Mouse (Mus musculus): Measurements from ENCODE around the gene Ptpn6. TPM values are rescaled to one million over a fixed set of nuclear protein-coding genes. Genes with fewer than 3 reads are reported as not detected.
A peak's percentile ranks its signal among the peaks of the same experiment; 100 is the strongest.

The Ptpn6 gene
- polyA plus RNA-seq, 1 experiment from 2014 or later: 3.9 TPM

DNA sequence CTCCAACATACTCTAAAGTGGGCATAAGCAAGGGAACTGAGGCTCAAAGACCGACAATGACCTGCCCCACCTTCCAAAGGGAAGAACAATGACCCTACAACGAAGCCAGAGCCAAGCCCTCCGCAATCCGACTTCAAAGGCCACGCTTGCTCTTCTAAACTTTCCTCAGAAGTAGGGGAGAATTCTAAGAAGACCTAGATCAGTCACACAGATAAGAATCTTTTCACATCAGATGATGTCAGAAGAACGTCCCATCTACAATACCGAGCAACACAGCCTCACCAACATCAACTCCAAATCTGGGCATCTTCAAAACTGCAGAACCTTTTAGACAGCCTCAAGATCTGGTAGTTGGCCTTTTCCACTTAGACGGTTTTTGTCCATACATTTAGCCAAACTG lies 11.9 kb upstream of the Ptpn6 start:
- no peak for ATAC-seq (replicated peaks)
- H3K4me3 ChIP-seq: no peak overlapping the region
- no peak overlapping the region for H3K4me2 ChIP-seq
- peaks cover 18% of the 10 kb centered on the region; the same call in 1 of the 2 replicates for H3K36me3 ChIP-seq (replicated peaks)
- H3K4me1 ChIP-seq: peaks cover 43% of the 10 kb centered on the region
- H3K27me3 ChIP-seq (replicated peaks): no peaks in the 10 kb centered on the region
- no peaks in the 10 kb centered on the region for H3K9me3 ChIP-seq
- no peak overlapping the region for H3K9ac ChIP-seq
- H3K27ac ChIP-seq: no peak overlapping the region
- WGBS: 86% methylated on average over 8 of the region's 8 CpGs

DNA sequence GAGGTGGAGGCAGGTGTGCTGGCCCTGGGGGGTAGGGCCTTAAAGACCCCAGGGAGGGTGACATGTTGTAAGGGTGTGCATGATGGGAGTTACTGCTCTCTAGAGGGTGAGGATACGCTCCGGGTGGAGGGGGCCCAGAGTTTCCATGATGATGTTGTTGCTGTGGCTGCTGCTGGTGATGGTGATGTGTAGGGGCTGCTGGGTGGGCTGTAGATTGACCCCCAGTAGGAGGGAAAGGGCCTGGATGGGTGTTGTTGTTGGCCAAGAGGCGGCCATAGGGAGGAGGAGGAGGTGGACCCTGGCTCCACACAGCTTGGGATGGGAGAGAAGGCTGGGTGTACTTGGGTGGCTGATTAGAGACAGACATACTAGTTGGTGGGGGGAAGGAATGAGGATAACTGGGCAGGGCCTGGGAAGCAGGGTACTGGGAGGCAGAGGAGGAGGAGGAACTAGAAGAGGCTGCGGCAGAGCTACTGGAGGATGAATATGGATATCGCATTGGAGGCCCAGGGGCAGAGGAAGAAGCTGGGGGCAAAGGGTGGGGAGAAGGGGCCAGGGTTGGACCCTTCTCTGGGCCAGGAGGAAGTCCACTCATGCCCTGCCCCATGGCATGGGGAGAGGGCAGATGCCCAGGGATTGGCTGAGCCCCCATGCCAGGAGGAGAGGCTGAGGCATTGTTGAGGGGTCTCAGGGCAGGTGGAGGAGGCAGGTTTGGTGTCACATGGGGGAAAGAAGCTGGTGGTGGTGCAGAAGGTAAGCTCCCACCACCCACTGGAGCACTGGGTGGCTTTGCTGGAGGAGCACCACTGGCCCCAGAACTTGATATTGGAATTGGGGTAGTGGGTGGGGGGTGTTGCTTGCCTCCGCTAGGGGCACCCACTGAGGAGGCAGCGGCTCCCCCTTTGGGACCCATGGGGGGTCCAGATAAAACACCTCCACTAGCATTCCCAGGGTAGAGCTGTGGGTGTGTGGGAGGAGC lies 8.4 kb upstream of the Ptpn6 start:
- Histone ChIP-seq H3K9ac (peak overlapping the region; percentile 48; the same call in 1 of the 2 replicates), H3K4me2 (peak overlapping the region; percentile 70), H3K4me3 (peak overlapping the region; percentile 42; the same call in 1 of the 2 replicates), H3K9me3 (no peaks in the 10 kb centered on the region), H3K27me3 (replicated peaks) (no peaks in the 10 kb centered on the region), H3K27ac (peak overlapping the region; percentile 89), H3K36me3 (replicated peaks) (peaks cover 41% of the 10 kb centered on the region), H3K4me1 (peaks cover 36% of the 10 kb centered on the region)
- WGBS: 86% methylated on average over 7 of the region's 7 CpGs
- ATAC-seq (replicated peaks): peak; percentile 1; the same call in 1 of the 2 replicates

DNA sequence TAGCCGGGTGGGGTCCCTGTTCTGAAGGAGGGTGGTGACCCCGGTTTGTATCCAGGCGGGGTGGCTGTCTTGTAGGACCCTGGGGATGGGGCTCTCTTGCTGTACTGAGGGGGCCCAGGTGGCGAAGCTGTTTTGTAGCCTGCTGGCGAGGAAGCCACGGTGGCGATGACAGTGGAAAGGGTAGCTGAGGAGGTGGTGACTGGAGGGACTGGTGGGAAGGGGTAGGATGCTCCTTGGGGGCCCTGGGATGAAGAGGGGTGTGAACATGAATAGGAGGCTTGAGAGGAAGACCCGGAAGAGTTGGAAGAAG lies 7.7 kb upstream of the Ptpn6 start:
- no peaks in the 10 kb centered on the region for H3K27me3 ChIP-seq (replicated peaks)
- H3K4me3 ChIP-seq: peak overlapping the region; percentile 42
- peak overlapping the region; percentile 48 for H3K9ac ChIP-seq
- no peaks in the 10 kb centered on the region for H3K9me3 ChIP-seq
- peaks cover 41% of the 10 kb centered on the region for H3K36me3 ChIP-seq (replicated peaks)
- ATAC-seq (replicated peaks): peak; percentile 16
- H3K27ac ChIP-seq: peak overlapping the region; percentile 89
- 18% methylated on average over 8 of the region's 8 CpGs for WGBS
- peak overlapping the region; percentile 70 for H3K4me2 ChIP-seq
- peaks cover 42% of the 10 kb centered on the region for H3K4me1 ChIP-seq

DNA sequence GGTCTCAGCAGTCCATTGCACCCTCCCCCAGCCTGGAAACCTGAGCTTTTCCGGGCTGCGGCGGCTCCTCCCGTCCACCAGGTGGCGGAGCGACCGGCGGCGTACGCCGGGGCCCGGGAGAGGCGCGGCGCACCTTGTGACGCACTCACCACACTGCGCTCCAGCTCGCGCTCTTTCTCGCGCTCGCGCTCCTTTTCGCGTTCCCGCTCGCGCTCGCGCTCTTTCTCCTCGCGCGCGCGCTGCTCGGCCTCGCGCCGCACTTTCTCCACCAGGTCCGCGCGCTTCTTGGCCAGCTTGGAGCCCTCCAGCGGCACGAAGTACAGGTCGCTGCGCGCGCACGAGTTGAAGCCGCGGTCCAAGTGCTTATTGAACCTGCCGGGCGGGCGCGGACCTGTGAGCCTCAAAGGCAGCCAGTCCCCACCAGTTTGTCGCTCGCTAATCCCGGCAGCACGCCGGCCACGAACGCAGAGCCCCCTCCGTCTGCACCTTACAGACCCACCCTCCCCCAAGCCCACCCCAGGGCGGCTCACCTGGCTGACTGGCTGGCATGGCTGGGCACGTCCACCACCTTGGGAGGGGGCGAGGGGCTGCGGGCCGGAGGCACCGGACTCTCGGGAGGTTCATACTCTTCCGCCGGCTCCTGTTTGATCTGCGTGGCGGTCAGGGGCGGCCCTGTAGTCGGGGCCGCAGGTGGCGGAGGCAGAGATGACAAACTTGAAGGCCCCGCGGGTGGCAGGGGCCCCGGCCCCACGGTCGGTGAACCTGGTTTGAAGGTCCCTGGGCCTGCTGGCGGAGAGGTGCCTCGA lies 7.2 kb upstream of the Ptpn6 start:
- peak; percentile 83 for ATAC-seq (replicated peaks)
- Histone ChIP-seq H3K4me2 (peak overlapping the region; percentile 70), H3K27me3 (replicated peaks) (no peaks in the 10 kb centered on the region), H3K27ac (peak overlapping the region; percentile 89), H3K4me3 (peak overlapping the region; percentile 42), H3K9me3 (no peaks in the 10 kb centered on the region), H3K36me3 (replicated peaks) (peaks cover 41% of the 10 kb centered on the region), H3K9ac (peak overlapping the region; percentile 48), H3K4me1 (peaks cover 41% of the 10 kb centered on the region)
- WGBS: under 1% methylated on average over 85 of the region's 85 CpGs

DNA sequence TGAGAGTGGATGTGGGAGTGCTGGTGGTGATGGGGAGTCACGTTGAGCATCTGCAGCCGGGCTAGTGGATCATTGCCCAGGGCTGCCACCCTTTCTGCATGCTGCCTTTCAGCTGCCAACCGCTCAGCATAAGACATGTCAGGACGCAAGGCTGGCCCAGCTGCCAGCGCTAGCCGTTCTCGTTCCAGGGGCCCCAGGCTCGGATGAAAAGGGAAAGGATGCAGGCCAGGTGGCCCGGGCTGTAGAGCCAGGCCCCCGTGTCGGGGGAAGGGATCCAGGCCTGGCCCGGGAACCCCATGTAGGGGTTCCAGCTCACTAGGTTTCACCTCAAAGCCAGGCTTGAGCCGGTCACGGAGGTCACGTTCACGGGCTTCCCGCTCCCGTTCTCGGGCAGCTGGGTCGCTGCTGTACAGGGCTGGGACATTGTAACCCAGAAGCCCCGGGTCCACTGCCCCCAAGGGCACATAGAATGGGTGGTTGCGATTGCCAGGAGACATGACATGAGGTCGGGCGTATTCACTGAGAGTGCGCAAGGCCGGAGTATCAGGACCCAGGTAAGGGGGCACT lies 6.3 kb upstream of the Ptpn6 start:
- no peaks in the 10 kb centered on the region for H3K9me3 ChIP-seq
- H3K4me1 ChIP-seq: peaks cover 36% of the 10 kb centered on the region
- peak overlapping the region; percentile 42 for H3K4me3 ChIP-seq
- ATAC-seq (replicated peaks): no peak
- H3K27ac ChIP-seq: peak overlapping the region; percentile 89
- no peaks in the 10 kb centered on the region for H3K27me3 ChIP-seq (replicated peaks)
- peaks cover 41% of the 10 kb centered on the region for H3K36me3 ChIP-seq (replicated peaks)
- 67% methylated on average over 26 of the region's 26 CpGs for WGBS
- peak overlapping the region; percentile 41 for H3K9ac ChIP-seq
- peak overlapping the region; percentile 70 for H3K4me2 ChIP-seq

DNA sequence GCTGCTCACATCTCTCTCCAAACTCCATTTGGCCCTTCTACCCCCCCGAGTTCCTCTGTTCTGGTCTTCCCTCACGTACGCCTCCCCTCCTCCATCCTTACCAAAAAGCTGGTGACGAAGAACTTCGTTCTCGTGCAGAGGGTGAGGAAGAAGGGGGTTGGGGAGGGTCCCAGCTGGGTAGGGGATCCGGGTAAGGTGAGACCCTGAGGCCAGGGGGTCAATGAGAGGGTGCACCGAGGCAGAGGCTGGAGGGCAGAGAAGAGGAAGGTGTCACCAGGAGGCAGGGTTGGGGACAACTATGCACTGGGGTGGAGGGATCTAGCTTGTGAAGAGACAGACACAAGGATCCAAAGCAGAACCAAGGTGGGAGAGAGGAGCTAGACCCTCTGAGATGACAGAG lies 5.1 kb upstream of the Ptpn6 start:
- no peak for ATAC-seq (replicated peaks)
- no peak overlapping the region for H3K9ac ChIP-seq
- 87% methylated on average over 8 of the region's 8 CpGs for whole genome bisulfite sequencing
- no peak overlapping the region for H3K4me2 ChIP-seq
- no peaks in the 10 kb centered on the region for H3K9me3 ChIP-seq
- peaks cover 48% of the 10 kb centered on the region for H3K4me1 ChIP-seq
- no peaks in the 10 kb centered on the region for H3K27me3 ChIP-seq (replicated peaks)
- peaks cover 34% of the 10 kb centered on the region for H3K36me3 ChIP-seq (replicated peaks)
- no peak overlapping the region for H3K4me3 ChIP-seq
- H3K27ac ChIP-seq: no peak overlapping the region

DNA sequence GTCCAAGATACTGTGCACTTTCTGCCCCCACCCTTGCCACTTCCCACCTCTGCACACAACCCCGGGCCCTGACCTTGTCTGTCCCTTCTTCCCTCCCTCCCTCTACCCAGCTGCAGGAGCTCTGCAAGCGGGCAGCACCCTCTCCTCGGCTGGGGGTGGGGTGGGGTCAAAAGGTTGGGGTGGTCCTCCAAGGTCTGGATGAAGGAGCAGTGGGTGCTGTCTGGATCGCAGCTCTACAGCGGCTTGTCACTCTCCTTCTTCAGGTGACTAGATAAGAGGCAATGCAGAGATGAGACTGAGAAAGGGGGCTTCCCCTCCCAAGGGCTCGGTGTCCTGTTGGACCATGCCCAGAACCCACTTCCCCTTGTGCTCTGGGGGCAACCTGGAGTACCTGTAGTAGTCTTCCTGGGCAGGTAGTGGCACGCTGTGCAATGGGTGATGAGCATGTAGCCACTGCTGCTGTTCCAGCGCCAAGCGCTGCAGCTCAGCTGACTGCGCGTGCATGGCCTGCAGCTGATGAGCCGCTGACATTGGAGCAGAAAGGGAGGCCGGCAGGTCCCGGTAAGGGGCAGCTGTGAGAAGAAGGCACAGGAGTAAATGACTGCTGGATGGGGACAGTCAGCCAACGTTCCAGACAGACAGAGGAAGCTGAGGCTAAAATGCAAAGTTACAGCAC lies 4.5 kb upstream of the Ptpn6 start:
- ATAC-seq (replicated peaks): no peak
- Histone ChIP-seq H3K36me3 (replicated peaks) (peaks cover 28% of the 10 kb centered on the region), H3K4me1 (peaks cover 51% of the 10 kb centered on the region), H3K27ac (peak overlapping the region; percentile 98; the same call in 1 of the 2 replicates), H3K27me3 (replicated peaks) (no peaks in the 10 kb centered on the region), H3K4me3 (no peak overlapping the region), H3K4me2 (no peak overlapping the region), H3K9me3 (no peaks in the 10 kb centered on the region), H3K9ac (no peak overlapping the region)
- 94% methylated on average over 15 of the region's 15 CpGs for WGBS

DNA sequence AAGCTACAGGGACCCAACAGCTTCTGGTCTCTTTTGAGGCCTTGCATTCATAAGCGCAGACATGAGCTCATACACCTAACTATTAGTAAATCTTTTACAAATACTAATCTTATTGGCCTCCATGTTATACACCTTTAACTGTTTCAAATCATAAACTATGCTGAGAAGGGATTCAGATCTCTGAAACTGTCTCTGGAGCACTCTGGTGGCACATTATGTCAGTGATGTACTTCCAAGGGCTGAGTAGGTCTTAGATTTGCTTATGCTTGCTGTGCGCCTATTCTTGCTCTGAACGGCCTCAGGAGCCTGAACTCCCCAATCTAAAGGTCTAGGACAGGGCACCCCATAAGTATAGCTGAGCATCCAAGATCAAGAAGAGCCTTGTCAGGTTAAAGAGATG lies 3.3 kb upstream of the Ptpn6 start:
- peaks cover 51% of the 10 kb centered on the region for H3K4me1 ChIP-seq
- peak overlapping the region; percentile 55 for H3K4me3 ChIP-seq
- no peak for ATAC-seq (replicated peaks)
- H3K27ac ChIP-seq: peak overlapping the region; percentile 98
- peak overlapping the region; percentile 69 for H3K9ac ChIP-seq
- no peaks in the 10 kb centered on the region for H3K27me3 ChIP-seq (replicated peaks)
- H3K9me3 ChIP-seq: no peaks in the 10 kb centered on the region
- peaks cover 24% of the 10 kb centered on the region for H3K36me3 ChIP-seq (replicated peaks)
- 68% methylated on average over 3 of the region's 3 CpGs for WGBS
- H3K4me2 ChIP-seq: peak overlapping the region; percentile 63

DNA sequence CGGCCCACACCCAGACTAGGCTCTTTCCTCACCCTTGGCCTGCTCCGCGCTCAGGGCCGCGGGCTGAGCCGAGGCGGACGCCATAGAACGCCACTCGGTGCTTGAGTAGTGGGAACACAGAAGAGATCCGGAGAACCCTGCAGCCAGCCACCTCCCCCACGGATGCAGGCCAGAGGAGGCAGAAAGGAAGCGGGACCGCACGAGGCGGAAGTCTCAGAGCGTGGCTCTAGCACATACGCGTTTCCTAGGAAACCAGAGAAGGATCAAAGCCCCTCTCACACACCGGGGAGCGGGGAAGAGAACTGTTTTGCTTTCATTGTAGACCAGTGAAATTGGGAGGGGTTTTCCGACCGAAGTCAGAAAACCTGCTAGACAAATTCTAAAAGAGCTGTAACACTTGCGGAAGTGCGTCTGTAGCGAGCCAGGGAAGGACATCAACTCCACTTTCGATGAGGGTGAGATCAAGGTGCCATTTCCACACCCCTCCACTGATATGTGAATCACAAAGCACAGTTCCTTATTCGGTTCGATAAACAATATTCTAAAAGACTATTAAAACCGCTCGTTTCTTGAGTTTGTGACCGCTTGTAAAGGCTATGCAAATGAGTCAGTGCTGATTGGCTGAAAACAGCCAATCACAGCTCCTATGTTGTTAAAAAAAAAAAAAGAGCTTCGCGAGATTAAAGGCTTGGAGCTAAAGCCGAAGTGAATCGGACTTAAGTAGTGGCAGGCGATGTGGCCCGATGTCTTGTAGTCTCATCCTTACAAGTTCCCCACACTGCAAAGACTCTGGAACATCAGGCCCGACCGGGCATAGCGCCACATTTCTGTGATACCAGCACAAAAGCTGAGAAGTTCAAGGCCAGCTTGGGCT lies 2.6 kb upstream of the Ptpn6 start, which contains the start of gene Grcc10:
Grcc10 (minus strand) TSS at position 487 of the 874 bp plus-strand sequence.
- ATAC-seq (replicated peaks): peak; percentile 82
- Histone ChIP-seq H3K4me2 (peak within 1 kb of the TSS; percentile 63), H3K4me1 (peaks cover 44% of the 10 kb centered on the region), H3K36me3 (replicated peaks) (peaks cover 24% of the 10 kb centered on the region), H3K4me3 (peak within 1 kb of the TSS; percentile 55), H3K9ac (peak within 1 kb of the TSS; percentile 69), H3K27ac (peak within 1 kb of the TSS; percentile 98), H3K9me3 (no peaks in the 10 kb centered on the region), H3K27me3 (replicated peaks) (no peaks in the 10 kb centered on the region)
- WGBS: under 1% methylated on average over 41 of the region's 41 CpGs

DNA sequence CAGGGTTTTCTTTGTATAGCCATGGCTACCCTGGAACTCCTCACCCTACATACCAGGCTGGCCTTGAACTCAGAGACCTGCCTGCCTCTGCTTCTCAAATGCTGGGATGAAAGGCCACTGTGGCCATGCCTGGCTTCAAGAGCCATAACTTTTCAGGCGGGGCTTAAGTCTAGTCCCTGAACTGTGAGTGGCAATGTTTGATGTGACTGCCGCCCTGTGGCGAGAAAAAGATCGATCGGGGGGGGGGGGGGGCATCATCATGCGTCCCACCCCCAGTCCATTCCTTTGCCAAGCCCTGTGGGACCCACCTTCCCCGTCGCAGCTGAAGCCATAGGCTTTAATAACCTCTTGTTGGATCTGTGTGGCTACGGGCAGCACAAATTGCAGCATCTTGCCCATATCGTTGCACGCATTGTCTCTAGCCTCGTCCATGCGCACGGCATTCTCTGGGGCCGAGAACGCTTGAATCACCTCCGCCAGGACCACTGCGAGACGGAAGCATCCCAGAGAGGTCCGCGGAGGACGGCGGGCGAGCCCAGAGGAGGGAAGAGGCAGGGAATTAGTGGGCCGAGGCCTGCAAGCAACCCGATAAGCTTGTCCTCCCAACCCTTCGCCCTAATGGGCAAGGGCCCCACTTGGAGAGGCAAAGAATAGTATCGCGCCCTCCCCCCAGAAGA lies 1.8 kb upstream of the Ptpn6 start:
- H3K27me3 ChIP-seq (replicated peaks): no peaks in the 10 kb centered on the region
- no peaks in the 10 kb centered on the region for H3K9me3 ChIP-seq
- peak overlapping the region; percentile 98 for H3K27ac ChIP-seq
- H3K9ac ChIP-seq: peak overlapping the region; percentile 69
- peak overlapping the region; percentile 63 for H3K4me2 ChIP-seq
- WGBS: under 1% methylated on average over 29 of the region's 29 CpGs
- H3K4me3 ChIP-seq: peak overlapping the region; percentile 55
- H3K4me1 ChIP-seq: peaks cover 39% of the 10 kb centered on the region
- ATAC-seq (replicated peaks): peak; percentile 15
- H3K36me3 ChIP-seq (replicated peaks): peaks cover 24% of the 10 kb centered on the region

Data from midbrain, embryonic 15.5 days (tissue).